Mouse (Mus musculus) v-Abl transformed pro-B cells (cell line): ENCODE data around the gene Sfxn3.

Experiments used
- in situ Hi-C, 2 experiments: fragments of 400-800 bp; cut with MboI; formaldehyde crosslinking; loops; one replicate each; pipeline ENCODE4 v1.15.1; 2025; ENCODE audit not compliant: unreplicated experiment in 2 of 2

Gene Sfxn3

GRCm38 (mm10) chr19:45016341-45017215 lies 30.7 kb upstream of the Sfxn3 start:
- in situ Hi-C loops = loop anchor here in 1 of 2 experiments (25.0 kb wide), 1 partner anchor 1329 kb away; the partner anchor contains the start of gene Entpd7

- in situ Hi-C loops = loop anchor here in 1 of 2 experiments (25.0 kb wide), 1 partner anchor 1330 kb away; the partner anchor contains the start of gene Entpd7
Observed at GRCm38 (mm10) chr19:45017216-45017771, 30.0 kb upstream of the Sfxn3 start.

GRCm38 (mm10) chr19:45017909-45018308 lies 29.4 kb upstream of the Sfxn3 start:
- in situ Hi-C loops = loop anchor here in 1 of 2 experiments (25.0 kb wide), 1 partner anchor 1331 kb away; the partner anchor contains the start of gene Entpd7

- in situ Hi-C loops = loop anchor here in 1 of 2 experiments (25.0 kb wide), 1 partner anchor 1331 kb away; the partner anchor contains the start of gene Entpd7
Observed at GRCm38 (mm10) chr19:45018351-45018831, 28.9 kb upstream of the Sfxn3 start.

- in situ Hi-C loops = loop anchor here in 1 of 2 experiments (25.0 kb wide), 1 partner anchor 1333 kb away; the partner anchor contains the start of gene Entpd7
Observed at GRCm38 (mm10) chr19:45020348-45020747, 27.0 kb upstream of the Sfxn3 start.

- in situ Hi-C loops = loop anchor here in 1 of 2 experiments (25.0 kb wide), 1 partner anchor 1334 kb away; the partner anchor contains the start of gene Entpd7
Observed at GRCm38 (mm10) chr19:45021362-45021761, 25.9 kb upstream of the Sfxn3 start.

GRCm38 (mm10) chr19:45023993-45024392 lies 23.3 kb upstream of the Sfxn3 start:
- in situ Hi-C loops = loop anchor here in 1 of 2 experiments (25.0 kb wide), 1 partner anchor 1337 kb away; the partner anchor contains the start of gene Entpd7

GRCm38 (mm10) chr19:45024775-45025174 lies 22.5 kb upstream of the Sfxn3 start:
- in situ Hi-C loops = loop anchor here (25.0 kb wide), 2 partner anchors 437 to 1337 kb away; partner anchors contain the start of gene Entpd7 (in 1 of the 2)

GRCm38 (mm10) chr19:45025937-45026568 lies 21.2 kb upstream of the Sfxn3 start:
- in situ Hi-C loops = loop anchor here in 1 of 2 experiments (25.0 kb wide), 1 partner anchor 439 kb away; no protein-coding TSS in a partner anchor

- in situ Hi-C loops = loop anchor here in 1 of 2 experiments (25.0 kb wide), 1 partner anchor 440 kb away; no protein-coding TSS in a partner anchor
Observed at GRCm38 (mm10) chr19:45026958-45027670, 20.2 kb upstream of the Sfxn3 start.

- in situ Hi-C loops = loop anchor here in 1 of 2 experiments (25.0 kb wide), 1 partner anchor 441 kb away; no protein-coding TSS in a partner anchor
Observed at GRCm38 (mm10) chr19:45027848-45028247, 19.5 kb upstream of the Sfxn3 start.

GRCm38 (mm10) chr19:45028746-45029145 lies 18.6 kb upstream of the Sfxn3 start:
- in situ Hi-C loops = loop anchor here in 1 of 2 experiments (25.0 kb wide), 1 partner anchor 441 kb away; no protein-coding TSS in a partner anchor

GRCm38 (mm10) chr19:45029571-45029970 lies 17.7 kb upstream of the Sfxn3 start:
- in situ Hi-C loops = loop anchor here in 1 of 2 experiments (25.0 kb wide), 1 partner anchor 442 kb away; no protein-coding TSS in a partner anchor

- in situ Hi-C loops = loop anchor here (5.0 to 25.0 kb wide), 4 partner anchors 38 to 445 kb away; partner anchors contain the start of gene Sema4g (in 1 of the 2)
Observed at GRCm38 (mm10) chr19:45030111-45030510, 17.2 kb upstream of the Sfxn3 start.

GRCm38 (mm10) chr19:45030746-45031693 lies 16.3 kb upstream of the Sfxn3 start:
- in situ Hi-C loops = loop anchor here (5.0 to 25.0 kb wide), 4 partner anchors 39 to 446 kb away; partner anchors contain the start of gene Sema4g (in 1 of the 2)

- in situ Hi-C loops = loop anchor here (5.0 to 25.0 kb wide), 4 partner anchors 39 to 447 kb away; partner anchors contain the start of gene Sema4g (in 1 of the 2)
Observed at GRCm38 (mm10) chr19:45031780-45032179, 15.5 kb upstream of the Sfxn3 start.

- in situ Hi-C loops = loop anchor here (5.0 to 25.0 kb wide), 4 partner anchors 40 to 448 kb away; partner anchors contain the start of gene Sema4g (in 1 of the 2)
Observed at GRCm38 (mm10) chr19:45032570-45033332, 14.6 kb upstream of the Sfxn3 start.
